Mouse (Mus musculus) frontal cortex, adult 2 months (tissue): ENCODE results near the gene BC030500. TPM values are rescaled to one million over a fixed set of nuclear protein-coding genes. Genes with fewer than 3 reads are reported as not detected.

ENCODE experiments used
- DNase-seq, 2 experiments: peaks; one replicate each; pipeline ENCODE4 v3.0.0; 2022; ENCODE audit warnings: low spot score in 1 of 2; ENCODE audit errors: extremely low spot score in 1 of 2
- polyA plus RNA-seq: library from polyadenylated mRNA; depleted of rRNA; stranded (reverse); fragments of >200 nt; gene quantifications from 2 replicates; pipeline ENCODE4 v1.2.3, GENCODE M21; 2012; rRNA removed

The BC030500 gene
- polyA plus RNA-seq: 18.5 and 21.4 TPM in 2 replicates

DNA sequence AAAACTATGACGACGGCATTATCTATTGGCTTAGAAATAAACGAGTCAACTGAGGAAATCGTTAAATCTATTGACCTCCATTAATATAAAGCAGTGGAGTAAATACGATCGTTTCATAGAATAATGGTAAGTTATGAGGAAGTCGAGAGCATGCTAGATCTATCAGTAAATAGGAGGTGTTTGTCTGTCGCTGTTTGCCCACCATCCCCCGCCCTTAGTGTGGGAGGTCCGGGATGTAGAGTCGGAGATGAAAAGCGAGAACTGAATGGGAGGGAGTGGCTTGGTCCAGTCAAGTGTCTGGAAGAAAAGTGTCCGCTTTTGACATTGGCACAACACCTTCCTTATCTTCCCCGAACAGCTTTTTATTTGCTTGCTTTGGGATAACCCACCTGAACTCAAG, at the start of gene BC030500:
BC030500 (plus strand) TSS at position 79 of the 400 bp plus-strand sequence.
- no peak for DNase-seq

DNA sequence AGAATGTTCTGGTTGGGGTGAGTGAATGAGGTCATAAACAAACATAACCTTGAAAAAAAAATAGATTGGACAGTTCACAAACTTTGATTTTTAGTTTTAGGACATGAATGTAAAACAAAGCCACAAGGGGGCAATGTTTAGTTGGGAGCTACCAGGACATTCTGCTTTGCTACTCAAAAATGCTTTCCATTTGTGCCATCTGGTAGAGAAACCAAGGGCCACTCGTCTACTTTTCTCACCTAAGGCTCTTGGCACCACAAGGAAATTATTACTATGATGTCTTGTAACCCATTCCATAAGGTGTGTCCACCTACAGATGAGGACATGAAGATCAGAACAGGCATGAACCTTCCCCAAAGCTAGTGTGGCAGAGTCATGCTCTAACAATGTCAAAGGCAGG, 25.1 kb upstream of the BC030500 start:
- peak in 1 of 2 experiments; percentile 51 for DNase-seq

DNA sequence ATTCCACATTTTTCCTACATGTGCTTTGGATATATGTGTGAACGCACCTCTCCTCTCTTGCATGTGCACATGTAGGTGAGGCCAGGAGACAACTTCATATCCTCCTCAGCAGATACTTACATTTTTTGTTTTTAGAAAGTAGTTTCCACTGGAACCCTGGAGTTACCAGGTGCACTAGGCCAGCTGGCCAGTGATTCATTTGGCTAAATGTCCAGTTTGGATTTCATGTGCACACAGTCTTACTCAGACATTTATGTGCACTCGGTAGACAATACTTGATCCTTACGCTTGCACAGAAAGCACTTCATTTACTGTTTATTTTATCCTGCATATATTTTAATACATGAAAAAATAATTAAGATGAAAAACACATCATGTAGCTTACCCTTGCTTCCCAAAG, 21.0 kb upstream of the BC030500 start:
- no peak for DNase-seq

DNA sequence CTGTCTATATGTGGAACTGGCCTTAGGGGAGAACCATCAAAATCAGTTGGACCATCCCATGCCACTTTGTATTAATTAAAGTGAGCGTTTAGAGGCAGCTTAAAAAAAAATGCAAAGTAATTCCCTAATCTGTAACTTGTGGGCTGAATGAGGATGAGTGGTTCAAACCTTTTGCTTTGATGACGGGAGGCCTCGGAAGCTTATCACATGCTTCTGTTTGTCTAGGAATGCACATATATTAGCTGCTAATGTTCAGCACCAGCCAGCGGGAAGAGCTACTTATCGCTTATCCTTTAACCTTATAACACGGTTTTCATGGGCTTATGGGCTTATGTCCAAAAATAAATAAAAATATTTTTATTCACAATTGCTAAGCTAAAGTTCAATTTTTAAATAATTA, 15.6 kb upstream of the BC030500 start:
- DNase-seq: no peak

DNA sequence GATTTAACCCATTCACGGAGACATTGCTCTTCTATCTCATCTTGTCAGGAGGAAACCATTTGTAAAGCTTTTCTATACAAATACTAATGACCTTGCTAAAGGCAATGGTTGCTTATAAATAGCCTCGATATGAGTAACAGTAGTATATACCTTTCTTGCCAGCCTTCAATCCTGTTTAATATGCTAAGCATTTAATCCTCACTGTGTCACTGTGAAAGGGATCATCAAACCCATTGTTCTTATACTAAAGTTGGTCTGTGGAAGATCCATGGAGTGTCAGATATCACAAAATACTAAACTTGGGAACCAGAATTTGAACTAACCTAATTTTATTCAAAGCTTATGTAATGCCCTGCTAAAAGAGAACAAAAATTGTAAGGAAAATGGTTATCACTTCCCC, 7.1 kb upstream of the BC030500 start:
- no peak for DNase-seq

DNA sequence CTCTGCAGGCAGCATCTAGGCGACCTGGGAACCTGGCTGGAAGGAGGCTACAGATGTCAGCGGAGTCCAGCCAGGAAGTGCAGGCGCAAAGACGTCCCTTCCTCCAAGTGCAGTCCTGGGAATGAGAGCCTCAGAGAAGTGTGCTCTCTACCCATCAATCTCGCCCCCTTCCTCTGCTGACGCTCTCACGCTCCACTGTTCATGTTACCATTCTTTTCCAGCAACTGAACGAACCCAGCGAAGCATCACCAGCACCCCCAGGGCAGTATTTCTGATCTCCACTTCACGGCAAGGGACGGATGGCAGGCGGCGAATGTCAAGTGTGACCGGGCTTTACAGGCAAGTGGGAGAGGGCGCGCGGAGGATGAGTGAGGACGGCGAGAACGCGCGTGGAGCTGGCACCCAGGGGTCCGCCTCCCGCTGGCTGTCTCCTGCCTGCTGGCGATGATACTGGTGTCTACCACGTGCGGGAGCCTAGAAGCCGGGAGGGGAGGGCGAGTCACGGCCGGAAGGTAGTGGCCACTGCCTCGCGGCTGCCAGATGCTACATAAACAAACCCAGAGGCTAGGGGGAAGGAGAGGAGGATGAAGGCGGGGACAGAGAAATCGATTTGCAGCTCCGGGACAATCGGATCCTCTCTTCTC, 763 bp downstream of the BC030500 start, which contains the start of gene Galntl6:
Galntl6 (minus strand) TSS at position 445 of the 644 bp plus-strand sequence.
- DNase-seq: peak; percentile 25 to 51

DNA sequence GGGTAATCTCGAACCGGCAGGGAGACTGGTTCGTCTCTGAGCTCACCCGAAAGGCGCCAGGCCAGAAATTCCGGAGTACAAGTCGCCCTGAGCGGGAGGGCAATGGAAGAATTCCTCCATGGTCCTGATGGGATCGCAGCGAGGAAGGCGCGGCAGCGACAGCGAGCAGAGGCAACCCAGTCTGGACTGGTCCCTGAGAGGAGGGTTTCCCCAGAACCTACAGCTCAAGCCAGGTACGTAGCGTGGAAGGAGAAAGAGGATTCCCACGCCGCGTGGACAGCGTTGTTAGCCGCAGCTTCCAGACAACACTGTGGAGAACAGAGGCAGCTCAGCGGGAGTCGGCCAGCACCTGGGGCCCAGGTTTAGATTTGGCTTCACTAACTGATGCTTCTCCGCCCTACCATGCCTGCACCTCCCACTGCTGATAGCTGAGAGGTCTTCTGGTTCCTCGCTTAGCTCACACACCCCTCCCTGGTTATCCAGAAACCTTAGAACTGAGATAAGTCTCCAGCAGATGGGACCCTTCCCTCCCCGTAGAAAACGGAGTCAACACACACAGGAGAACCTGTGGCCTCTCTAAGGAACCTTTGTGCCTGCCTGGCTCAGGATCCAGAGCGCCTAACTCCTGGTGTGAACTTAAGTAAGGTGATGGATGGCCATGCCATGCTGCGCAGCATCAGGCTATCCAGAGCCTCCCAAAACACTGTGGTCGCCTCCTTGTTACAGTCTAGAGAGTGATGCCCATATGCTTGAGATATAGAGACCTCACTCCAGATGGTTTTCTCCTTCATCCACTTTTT, 1.5 kb downstream of the BC030500 start:
- DNase-seq: peak in 1 of 2 experiments; percentile 31

DNA sequence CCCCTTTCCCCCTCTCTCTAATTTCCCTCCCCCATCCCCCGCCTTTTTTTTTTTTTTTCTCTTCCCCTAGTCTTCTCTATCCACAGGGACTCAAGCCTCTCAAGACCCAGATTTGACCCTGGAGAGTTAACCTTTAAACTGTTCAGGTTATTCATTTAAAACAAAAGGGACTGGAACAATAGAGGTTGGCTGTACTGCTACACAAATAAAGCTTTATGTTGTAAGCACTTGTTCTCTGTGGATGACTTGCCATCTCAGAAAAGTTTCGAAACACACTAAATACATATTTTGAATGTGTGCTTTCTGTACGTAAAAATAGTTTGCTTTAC, 2.0 kb downstream of the BC030500 start:
- no peak for DNase-seq

DNA sequence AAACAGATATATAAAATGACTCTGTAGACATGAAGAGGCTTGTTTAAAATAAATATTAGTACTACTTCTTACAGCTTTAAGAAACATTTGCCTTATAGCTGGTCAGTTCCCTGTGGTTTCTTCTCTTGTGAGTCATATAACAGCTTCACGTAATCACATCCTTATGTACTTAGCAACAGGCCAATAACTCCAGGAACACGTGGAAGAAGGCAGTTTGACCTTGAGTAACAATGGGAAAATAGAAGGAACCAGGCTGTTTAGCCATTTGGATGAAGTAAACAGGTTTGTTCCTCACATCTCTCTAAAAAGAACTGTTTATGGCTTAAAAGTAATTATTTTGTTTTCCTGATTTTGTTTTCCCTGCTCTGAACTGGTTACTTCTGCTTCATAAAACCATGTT, 3.6 kb downstream of the BC030500 start:
- DNase-seq: no peak

DNA sequence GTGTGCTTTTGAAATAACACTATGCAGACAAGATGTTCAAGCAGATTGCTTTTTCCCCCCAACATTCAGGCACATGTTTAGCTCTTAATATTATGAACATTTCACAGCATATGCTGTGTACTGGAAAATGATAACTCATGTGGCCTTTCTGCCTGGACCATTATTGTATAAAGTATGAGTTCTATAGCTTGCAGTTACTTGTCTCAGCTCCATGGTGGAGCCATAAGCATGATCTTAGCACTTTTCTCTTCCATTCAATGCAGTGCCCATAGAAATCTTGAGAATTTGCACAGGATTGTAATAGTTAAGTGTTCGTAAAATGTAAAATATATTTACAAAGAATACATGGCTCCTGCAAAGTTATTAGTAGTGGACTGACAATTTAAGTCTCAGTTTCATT, 19.5 kb downstream of the BC030500 start:
- peak in 1 of 2 experiments; percentile 25 for DNase-seq

DNA sequence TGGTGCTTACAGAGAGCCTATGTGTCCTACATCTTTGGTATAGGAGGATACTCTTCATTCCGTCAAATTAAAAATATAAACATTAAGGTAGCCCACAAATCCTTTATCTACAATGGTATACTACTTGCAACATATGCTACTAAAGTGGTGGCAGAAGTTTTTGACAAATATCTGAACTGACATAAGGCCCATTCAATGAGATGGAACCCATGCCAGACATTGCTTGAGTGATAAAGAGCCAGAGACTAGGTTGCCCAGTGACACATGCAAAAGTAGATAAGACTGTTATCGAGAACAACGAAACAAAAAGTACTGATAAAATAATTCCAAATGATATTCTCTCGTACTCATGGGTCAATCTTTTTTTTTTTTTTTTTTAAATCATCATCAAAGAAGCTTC, 32.2 kb downstream of the BC030500 start:
- DNase-seq: no peak

DNA sequence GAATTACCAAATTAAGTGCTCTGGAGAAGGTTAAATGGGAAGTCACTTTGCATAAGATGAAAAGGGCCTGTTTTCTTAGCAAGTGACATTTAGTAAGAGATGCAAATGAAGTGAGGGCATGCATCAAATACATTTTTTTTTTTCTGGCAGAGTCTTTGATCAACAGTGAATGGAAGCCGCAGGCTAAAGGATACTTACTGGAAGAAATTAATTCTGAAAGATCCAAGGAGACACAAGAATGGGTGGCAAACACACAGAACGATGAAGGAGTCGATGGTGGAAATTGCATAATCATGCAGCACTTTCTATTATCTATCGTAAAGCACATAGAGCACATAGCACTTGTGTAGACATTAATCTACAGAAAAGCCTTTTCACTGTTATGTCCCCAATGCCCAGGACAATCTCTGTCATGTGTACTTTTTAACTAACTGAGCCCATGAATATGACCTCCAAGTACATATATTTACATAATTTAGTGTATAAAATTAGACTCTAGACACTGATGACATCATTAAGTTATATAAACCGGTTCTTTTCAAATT, 45.7 kb downstream of the BC030500 start:
- no peak for DNase-seq

Other genes starting within 250 kb of the BC030500 start
- gene Galntl6, start 885 bp downstream of the BC030500 start, polyA plus RNA-seq: 16.0 and 17.3 TPM in 2 replicates